Comparison of ENCODE assay signal across 18 mouse cellular contexts in genomic region chr2:102256100-102256499, GRCm38 (mm10).
"Had no signal": no experiment of that assay in that cellular context is flagged by ENCODE, and none has a peak within 500 bp of the region (broad histone marks: within the 10 kb centered on the region; RNA-seq: fewer than 3 reads in every experiment).

No protein-coding gene starts in this region.

- H3K36me3 ChIP-seq: kidney, embryonic 15.5 days; liver, embryonic 13.5 days; neural tube, embryonic 12.5 days; neural tube, embryonic 15.5 days had no signal

- H3K27ac ChIP-seq: kidney, embryonic 15.5 days; liver, embryonic 13.5 days; neural tube, embryonic 12.5 days; neural tube, embryonic 15.5 days; stomach, postnatal 0 days had no signal

- H3K4me3 ChIP-seq: kidney, embryonic 15.5 days; liver, embryonic 13.5 days; neural tube, embryonic 12.5 days; neural tube, embryonic 15.5 days had no signal

- DNase-seq: kidney, adult 11 months; kidney, adult 8-10 months; kidney, postnatal 10 days; kidney, postnatal 36 days; liver, embryonic 13.5 days; lung, adult 2 months; lung, postnatal 14 days; lung, postnatal 4 days; midbrain, embryonic 14.5 days; right cerebral cortex, adult 18-20 months; right cerebral cortex, postnatal 14 days; right cerebral cortex, postnatal 4 days; thymus, postnatal 25 days had no signal

- H3K9me3 ChIP-seq: kidney, embryonic 15.5 days; liver, embryonic 13.5 days; neural tube, embryonic 12.5 days; neural tube, embryonic 15.5 days had no signal

- H3K4me2 ChIP-seq: kidney, embryonic 15.5 days; liver, embryonic 13.5 days; midbrain, embryonic 11.5 days; neural tube, embryonic 12.5 days; neural tube, embryonic 15.5 days had no signal

- H3K9ac ChIP-seq: kidney, embryonic 15.5 days; liver, embryonic 13.5 days; neural tube, embryonic 12.5 days; neural tube, embryonic 15.5 days had no signal

- H3K27me3 ChIP-seq: neural tube, embryonic 15.5 days had no signal
